Mouse (Mus musculus) erythroblast, embryonic 14.5 days (primary cell): ENCODE measurements around the gene Bahcc1.

ENCODE experiments used
- GATA1 ChIP-seq: IDR thresholded peaks from 2 replicates; pipeline ENCODE4 v1.6.1; 2012; ENCODE audit warnings: low read length, inconsistent platforms, mixed read lengths
- TAL1 ChIP-seq: IDR thresholded peaks from 3 replicates; pipeline ENCODE4 v1.6.1; 2012; ENCODE audit warnings: low read length, inconsistent platforms, mixed read lengths

DNA sequence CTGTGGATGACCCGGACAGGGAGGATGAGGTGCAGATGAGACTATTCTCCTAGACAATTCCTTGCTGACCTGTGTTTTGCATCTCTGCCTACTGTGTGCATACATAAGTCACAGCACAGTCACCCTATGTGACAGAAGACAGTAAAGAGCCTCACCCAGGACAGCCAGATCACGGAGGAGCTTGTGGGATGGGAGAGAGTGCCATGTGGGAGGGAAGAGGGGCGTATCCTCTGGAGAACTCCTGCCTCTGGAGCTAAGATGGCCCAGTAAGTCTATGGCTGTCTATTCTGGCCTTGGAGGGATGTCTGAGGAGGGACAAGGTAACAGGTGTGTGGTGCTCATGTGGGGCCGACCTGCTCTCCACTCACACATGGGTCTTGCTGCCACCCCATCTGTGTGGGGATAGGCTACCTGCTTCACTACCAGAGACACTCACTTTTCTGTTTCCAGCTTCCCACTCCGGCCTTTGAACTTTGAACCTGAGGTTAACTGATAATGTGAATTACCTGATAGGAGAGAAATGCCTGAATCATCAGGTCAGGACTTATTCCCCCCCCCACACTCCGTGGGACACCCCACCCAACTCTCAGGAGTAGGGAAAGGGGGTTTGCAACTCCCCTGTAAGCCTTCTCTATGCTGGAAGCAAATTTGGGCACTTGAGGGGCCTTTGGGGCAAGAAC, 10.2 kb upstream of the Bahcc1 start:
- TF ChIP-seq TAL1 (no peak), GATA1 (no peak)
